Mouse (Mus musculus) kidney, embryonic 15.5 days (tissue): ENCODE measurements around the gene Strbp. TPM values are rescaled to one million over a fixed set of nuclear protein-coding genes. Genes with fewer than 3 reads are reported as not detected.

Source experiments
- ATAC-seq: fragments of 200-750 bp; cut with Nextera tagmentation; replicated peaks from 2 replicates; pipeline ENCODE4 v1.8.0; 2017; ENCODE audit warnings: moderate TSS enrichment; ENCODE audit not compliant: low FRiP score
- H3K27ac ChIP-seq: fragments of 300-500 bp; sonication (generic); 2 replicates; pipeline ENCODE4 v1.5.1; 2015; ENCODE audit warnings: mild to moderate bottlenecking, inconsistent platforms
- H3K27me3 ChIP-seq: fragments of 300-500 bp; sonication (generic); 2 replicates; pipeline ENCODE4 v1.6.1; 2015; ENCODE audit warnings: inconsistent platforms
- H3K36me3 ChIP-seq: fragments of 300-500 bp; sonication (generic); 2 replicates; pipeline ENCODE4 v1.6.1; 2015; ENCODE audit warnings: inconsistent platforms
- H3K4me1 ChIP-seq: fragments of 300-500 bp; sonication (generic); 2 replicates; pipeline ENCODE4 v1.6.1; 2015; ENCODE audit warnings: inconsistent platforms
- H3K4me2 ChIP-seq: fragments of 300-500 bp; sonication (generic); 2 replicates; pipeline ENCODE4 v1.6.1; 2015; ENCODE audit warnings: moderate library complexity, mild to moderate bottlenecking, inconsistent platforms
- H3K4me3 ChIP-seq: fragments of 300-500 bp; sonication (generic); replicated peaks from 2 replicates; pipeline ENCODE4 v1.5.1; 2015; ENCODE audit warnings: mild to moderate bottlenecking, inconsistent platforms
- H3K9ac ChIP-seq: fragments of 300-500 bp; sonication (generic); 2 replicates; pipeline ENCODE4 v1.6.1; 2015; ENCODE audit warnings: mild to moderate bottlenecking, inconsistent platforms
- H3K9me3 ChIP-seq: fragments of 300-500 bp; sonication (generic); replicated peaks from 2 replicates; pipeline ENCODE4 v1.6.1; 2016; ENCODE audit warnings: inconsistent platforms
- WGBS: fragments of 180-500 bp; shearing (Covaris S2); methylation state at CpG from one replicate; pipeline ENCODE4 v1.1.7; 2015; ENCODE audit warnings: mixed read lengths; 5-methylcytosine and 5-hydroxymethylcytosine counted together
- polyA plus RNA-seq: library from polyadenylated mRNA; unstranded; fragments of >200 nt; fragmentation: Nextera tagmentation; extraction: Ambion mirVana; gene quantifications from 2 replicates; pipeline ENCODE4 v1.2.1, GENCODE M21; 2015

Gene Strbp
- polyA plus RNA-seq, 1 experiment from 2014 or later: 41.3 TPM

DNA sequence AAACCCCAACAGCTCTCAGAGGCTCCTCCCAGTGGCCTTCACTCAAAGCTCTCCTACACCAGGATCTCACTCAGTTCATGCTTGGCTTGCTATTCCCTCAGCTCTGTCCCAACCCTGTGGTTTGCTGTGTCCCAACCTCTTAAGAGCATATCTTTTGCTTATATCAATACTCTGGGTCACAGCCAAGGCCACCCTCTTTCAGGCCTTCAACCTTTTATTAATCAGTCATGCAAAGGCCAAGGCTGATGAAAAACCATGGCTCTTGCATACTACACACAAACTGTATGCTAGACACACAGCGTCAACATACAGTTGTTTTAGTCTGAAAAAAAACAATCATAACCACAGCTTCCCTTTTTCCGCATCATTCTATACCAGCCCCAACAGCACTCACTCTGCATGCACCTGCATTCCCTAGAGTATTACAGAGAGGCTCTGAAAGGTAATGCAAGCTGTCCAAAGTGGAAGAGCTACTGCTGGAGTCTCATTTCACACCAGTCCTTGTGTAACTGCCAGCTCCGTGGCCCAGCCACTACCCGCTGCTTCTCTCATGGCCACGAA is 27.7 kb upstream of the Strbp start:
- Histone ChIP-seq H3K9me3 (no peaks in the 10 kb centered on the region), H3K4me3 (no peak overlapping the region), H3K9ac (no peak overlapping the region), H3K27ac (no peak overlapping the region), H3K4me2 (no peak overlapping the region), H3K4me1 (peaks cover 8% of the 10 kb centered on the region), H3K27me3 (no peaks in the 10 kb centered on the region), H3K36me3 (no peaks in the 10 kb centered on the region)
- no peak for ATAC-seq
- 82% methylated on average over 5 of the region's 5 CpGs for WGBS

DNA sequence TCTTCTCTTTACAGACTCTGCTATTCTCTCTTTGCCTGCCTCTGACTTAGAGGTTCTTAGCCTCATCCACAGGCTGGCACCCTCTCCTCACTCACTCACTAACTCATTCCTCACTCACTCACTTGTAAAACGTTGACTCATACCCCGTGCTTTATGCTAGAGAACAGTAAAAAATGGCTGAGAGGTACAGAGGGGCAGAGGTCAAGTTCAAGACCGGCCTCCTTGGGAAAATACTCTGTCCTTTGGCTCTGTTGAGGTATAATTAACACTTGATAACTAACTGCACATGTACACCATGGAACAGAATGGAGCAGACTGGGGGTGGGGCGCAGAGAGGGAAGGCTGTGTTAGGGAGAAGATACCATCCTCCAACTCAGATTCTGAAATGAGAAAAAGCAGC is 20.6 kb upstream of the Strbp start:
- Histone ChIP-seq H3K36me3 (no peaks in the 10 kb centered on the region), H3K27me3 (no peaks in the 10 kb centered on the region), H3K27ac (no peak overlapping the region), H3K4me1 (no peaks in the 10 kb centered on the region), H3K4me3 (no peak overlapping the region), H3K4me2 (no peak overlapping the region), H3K9ac (no peak overlapping the region), H3K9me3 (no peaks in the 10 kb centered on the region)
- WGBS: 44% methylated on average over 4 of the region's 4 CpGs
- peak; percentile 58; the same call in 1 of the 2 replicates for ATAC-seq

DNA sequence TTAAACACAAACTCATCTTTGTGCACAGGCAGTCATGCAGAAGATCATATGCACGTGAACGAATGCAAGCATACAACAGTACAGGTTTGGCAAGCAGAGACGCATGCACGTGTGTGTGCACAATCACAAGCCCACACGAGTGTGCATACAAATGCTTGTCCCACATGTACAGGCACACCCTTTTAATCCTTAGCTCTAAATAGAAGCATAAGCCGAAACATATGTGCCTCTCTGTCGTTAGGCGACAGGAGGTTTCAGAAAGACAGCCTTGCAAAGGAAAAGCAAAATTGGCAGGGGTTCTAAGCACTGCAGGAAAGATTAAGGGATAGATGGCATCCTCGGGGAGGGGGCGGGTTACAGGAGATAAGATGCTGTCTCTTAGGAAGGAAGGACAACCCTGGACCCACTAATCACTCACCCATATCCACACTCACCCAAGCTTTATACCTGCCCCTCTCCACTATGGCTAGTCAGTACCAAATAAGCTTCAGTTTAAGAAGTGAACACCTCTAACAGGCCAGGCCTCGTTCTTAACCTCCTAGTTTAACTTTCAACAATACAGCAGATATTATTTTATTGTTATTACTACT is 19.9 kb upstream of the Strbp start:
- H3K4me2 ChIP-seq: no peak overlapping the region
- no peaks in the 10 kb centered on the region for H3K9me3 ChIP-seq
- no peak overlapping the region for H3K27ac ChIP-seq
- no peaks in the 10 kb centered on the region for H3K27me3 ChIP-seq
- no peak overlapping the region for H3K4me3 ChIP-seq
- no peak for ATAC-seq
- H3K4me1 ChIP-seq: no peaks in the 10 kb centered on the region
- WGBS: 80% methylated on average over 11 of the region's 11 CpGs
- no peaks in the 10 kb centered on the region for H3K36me3 ChIP-seq
- H3K9ac ChIP-seq: no peak overlapping the region

DNA sequence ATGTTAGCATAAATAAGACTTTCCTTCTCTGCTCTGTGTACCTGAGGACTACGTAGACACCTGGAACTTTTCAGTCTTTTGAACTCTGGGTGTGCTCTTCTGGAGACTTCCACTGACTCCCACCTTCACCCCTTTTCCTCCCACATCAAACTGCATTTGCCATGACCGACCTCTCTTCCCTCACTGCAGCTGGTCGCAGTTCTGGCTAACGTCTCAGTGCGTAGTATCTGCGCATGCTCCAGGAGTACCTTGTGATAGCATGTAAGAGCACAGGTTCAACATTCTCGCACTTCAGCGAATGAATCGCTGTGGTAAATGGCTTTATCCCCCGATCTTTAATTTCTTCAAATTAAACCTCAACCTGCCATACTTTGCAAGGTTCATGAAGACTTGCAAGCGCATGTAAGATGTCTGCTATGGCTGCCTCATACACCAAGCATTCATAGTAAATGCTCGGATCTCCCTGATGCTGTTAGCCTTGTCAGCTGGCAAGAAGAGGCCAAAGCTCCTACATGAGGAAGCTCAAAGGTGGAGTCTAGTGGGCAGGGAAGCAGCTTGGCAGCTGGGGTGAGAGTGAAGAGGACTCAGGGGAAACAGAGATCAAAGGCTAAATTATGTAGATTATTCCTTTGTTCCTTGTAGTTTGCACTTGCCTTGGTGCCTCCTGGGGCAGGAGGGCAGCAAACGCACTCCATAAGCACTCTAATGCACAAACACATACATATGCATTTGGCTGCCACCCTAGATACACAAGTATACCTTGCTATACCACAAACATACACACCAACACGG is 19.2 kb upstream of the Strbp start:
- WGBS: 80% methylated on average over 14 of the region's 14 CpGs
- Histone ChIP-seq H3K27ac (no peak overlapping the region), H3K9me3 (no peaks in the 10 kb centered on the region)

DNA sequence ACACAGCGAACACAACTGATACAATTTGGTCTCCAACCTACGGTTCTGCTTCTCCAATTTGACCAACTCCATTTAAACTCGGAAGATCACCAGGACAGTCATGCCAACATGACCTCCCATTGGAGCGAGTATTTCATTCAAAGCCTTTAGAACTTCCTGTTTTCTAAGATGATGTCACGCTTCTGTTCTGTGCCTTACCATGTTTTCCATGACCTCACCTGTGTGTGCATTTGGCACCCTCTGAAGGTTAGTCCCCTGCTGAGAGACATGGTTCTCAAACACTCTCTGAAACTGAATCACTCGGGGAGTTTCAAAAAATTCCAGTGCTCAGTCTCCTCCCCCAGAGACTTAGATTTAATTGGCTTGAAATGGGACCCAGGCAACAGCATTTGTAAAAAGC is 12.6 kb upstream of the Strbp start:
- Histone ChIP-seq H3K4me3 (no peak overlapping the region), H3K36me3 (no peaks in the 10 kb centered on the region), H3K27me3 (no peaks in the 10 kb centered on the region), H3K9ac (no peak overlapping the region), H3K4me2 (no peak overlapping the region), H3K4me1 (no peaks in the 10 kb centered on the region), H3K27ac (no peak overlapping the region), H3K9me3 (no peaks in the 10 kb centered on the region)
- 77% methylated on average over 6 of the region's 6 CpGs for WGBS
- no peak for ATAC-seq

More for the DNA sequence above, 19.2 kb upstream of the Strbp start:
- H3K4me3 ChIP-seq: no peak overlapping the region
- no peak overlapping the region for H3K4me2 ChIP-seq
- no peaks in the 10 kb centered on the region for H3K4me1 ChIP-seq
- no peaks in the 10 kb centered on the region for H3K36me3 ChIP-seq
- no peak overlapping the region for H3K9ac ChIP-seq
- no peak for ATAC-seq
- no peaks in the 10 kb centered on the region for H3K27me3 ChIP-seq

DNA sequence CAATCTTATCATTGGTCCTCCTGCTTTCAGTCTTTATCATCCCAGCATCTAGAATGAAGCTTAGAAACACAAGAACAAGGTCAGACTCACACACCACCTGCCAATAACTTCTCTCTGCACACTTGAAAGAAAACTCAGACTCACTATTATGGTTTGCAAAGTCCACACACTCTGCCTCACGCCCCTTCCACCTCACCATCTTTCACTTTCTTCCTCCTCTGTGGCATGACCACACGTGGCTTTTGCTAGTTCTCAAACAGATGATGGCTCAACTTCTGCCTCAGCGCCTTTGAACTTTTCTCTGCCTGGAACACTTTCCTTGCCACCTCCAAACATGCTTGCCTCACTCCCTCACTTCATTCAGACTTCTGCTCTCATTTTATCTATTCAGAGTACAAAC is 11.7 kb upstream of the Strbp start:
- H3K4me1 ChIP-seq: no peaks in the 10 kb centered on the region
- H3K36me3 ChIP-seq: no peaks in the 10 kb centered on the region
- 74% methylated on average over 3 of the region's 3 CpGs for WGBS
- no peak overlapping the region for H3K4me2 ChIP-seq
- no peak overlapping the region for H3K9ac ChIP-seq
- H3K27ac ChIP-seq: no peak overlapping the region
- H3K27me3 ChIP-seq: no peaks in the 10 kb centered on the region
- no peak overlapping the region for H3K4me3 ChIP-seq
- ATAC-seq: no peak
- no peaks in the 10 kb centered on the region for H3K9me3 ChIP-seq

DNA sequence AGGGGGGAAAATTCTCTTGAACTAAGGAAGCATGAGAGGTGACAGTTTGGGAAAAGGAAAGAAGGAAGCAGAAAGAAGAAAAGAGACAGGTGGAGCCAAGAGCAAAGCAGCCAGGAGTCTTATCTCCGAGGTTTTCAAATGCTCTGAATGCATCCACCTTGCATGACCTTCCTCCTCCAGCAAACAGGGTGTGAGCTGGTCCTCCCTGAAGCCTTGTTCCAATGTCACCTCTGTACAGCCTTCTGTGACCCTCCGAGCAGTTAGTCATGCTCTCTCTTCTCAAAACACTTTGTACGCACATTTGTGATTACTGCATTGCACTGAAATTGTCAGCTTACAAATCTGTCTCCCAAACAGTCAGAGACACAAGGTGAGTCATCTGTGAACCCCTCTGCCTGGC is 9.4 kb upstream of the Strbp start:
- no peak overlapping the region for H3K9ac ChIP-seq
- no peak overlapping the region for H3K4me3 ChIP-seq
- no peaks in the 10 kb centered on the region for H3K27me3 ChIP-seq
- WGBS: 71% methylated on average over 3 of the region's 3 CpGs
- no peaks in the 10 kb centered on the region for H3K9me3 ChIP-seq
- no peak overlapping the region for H3K4me2 ChIP-seq
- ATAC-seq: no peak
- H3K27ac ChIP-seq: no peak overlapping the region
- no peaks in the 10 kb centered on the region for H3K4me1 ChIP-seq
- H3K36me3 ChIP-seq: no peaks in the 10 kb centered on the region

DNA sequence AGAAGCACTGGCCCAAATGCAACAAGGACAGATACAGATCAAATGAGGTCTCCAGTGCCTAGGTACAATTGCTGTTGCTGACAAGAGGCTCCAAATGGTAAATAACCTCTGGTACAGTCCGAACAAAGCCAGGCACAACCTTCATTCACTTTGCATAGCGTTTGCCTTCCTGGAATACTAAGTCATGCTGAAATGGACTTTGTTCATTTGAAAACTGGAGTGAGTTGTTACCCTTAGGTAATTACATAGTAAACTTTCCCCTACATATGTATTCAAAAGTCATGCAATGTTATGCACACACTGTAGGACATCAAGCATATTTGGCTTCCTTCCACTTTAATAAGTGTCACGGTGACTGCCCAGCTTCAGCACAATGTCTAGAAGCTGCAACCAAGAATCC is 5.2 kb upstream of the Strbp start:
- Histone ChIP-seq H3K36me3 (no peaks in the 10 kb centered on the region), H3K4me2 (no peak overlapping the region), H3K9ac (no peak overlapping the region), H3K9me3 (no peaks in the 10 kb centered on the region), H3K27ac (no peak overlapping the region), H3K4me3 (no peak overlapping the region), H3K27me3 (peaks cover 8% of the 10 kb centered on the region; the same call in 1 of the 2 replicates), H3K4me1 (peaks cover 4% of the 10 kb centered on the region; the same call in 1 of the 2 replicates)
- WGBS: 73% methylated on average over 3 of the region's 3 CpGs
- no peak for ATAC-seq

DNA sequence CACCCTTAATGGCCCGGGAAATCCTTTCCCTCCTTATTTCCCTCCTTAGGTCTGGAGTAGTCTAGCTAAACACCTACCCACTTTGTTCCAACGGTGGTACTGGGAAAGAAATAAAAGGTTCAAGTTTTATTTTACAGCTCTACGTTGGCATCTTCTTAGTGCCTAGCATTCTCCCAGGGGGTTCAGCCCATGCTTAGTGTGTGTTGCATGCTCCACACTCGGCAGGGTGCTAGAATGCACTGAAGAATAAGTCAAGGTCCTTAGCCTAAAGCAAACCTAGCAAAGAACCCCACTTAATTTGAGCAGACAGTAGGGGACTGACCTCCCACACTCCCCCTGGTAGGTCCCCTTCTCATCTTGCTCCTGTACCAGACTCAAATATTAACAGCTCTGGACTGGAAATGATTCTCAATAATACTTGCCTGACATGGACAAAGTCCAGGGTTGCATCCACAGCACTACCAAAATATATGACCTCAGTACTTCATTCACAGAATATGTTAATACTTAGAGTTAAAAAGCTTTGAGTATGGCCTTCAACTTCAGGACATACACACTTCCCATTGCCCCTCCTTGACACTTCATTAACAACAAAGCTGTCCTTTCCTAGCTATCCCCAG is 592 bp upstream of the Strbp start:
- 15% methylated on average over 4 of the region's 4 CpGs for WGBS
- peak overlapping the region; percentile 91 for H3K4me2 ChIP-seq
- ATAC-seq: 0 out of 2 replicates have a peak, but pooled peaks have one; percentile 0

DNA sequence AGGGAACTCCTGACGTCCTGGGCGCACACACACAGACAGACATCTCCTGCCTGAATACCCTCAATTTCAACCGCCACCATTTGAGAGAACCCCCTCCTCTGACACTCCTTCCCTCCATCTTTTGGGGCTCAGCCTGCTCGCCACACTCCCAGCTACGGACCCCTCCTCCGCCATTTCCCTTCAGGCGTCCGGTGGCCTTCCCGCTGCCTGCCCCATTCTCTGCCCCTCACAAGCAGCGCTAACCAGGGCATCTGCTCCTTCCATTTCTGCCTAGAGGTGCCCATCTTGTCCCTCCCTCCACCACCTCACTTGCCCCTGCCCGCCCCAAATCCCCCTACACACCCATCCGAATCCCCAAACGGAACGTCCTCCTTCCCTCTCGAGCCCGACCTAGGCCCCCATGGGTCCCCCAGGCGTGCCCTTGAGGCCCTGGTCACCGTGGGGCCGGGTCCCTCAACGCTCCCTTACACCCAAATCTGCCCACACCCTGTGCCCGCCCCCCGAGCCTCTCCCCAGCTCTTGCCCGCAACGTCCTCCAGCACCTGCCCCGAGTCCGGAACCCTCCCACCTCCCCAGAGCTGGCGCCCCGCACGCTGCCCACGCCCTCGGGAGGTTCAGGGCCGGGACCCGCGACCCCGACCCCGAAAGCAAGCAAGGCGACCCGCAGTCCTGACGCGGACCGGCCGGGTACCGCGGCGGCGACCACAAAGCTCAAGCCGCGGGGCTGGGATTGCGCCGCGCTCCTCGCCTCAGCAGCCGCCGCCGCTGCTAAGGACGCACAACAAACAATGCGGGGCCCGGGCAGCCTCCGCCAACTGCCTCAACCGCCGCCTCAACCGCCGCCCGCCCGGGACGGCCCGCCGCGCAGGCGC is 1.1 kb downstream of the Strbp start:
- Histone ChIP-seq H3K4me2 (peak overlapping the region; percentile 91), H3K9me3 (no peaks in the 10 kb centered on the region), H3K36me3 (no peaks in the 10 kb centered on the region), H3K9ac (peak overlapping the region; percentile 93), H3K4me1 (peaks cover 17% of the 10 kb centered on the region), H3K27ac (peak overlapping the region; percentile 92), H3K4me3 (peak overlapping the region; percentile 91), H3K27me3 (peaks cover 8% of the 10 kb centered on the region; the same call in 1 of the 2 replicates)
- WGBS: 1% methylated on average over 60 of the region's 70 CpGs
- peak; percentile 64 for ATAC-seq

More for the DNA sequence above, 592 bp upstream of the Strbp start:
- H3K9ac ChIP-seq: no peak overlapping the region; the same call in 1 of the 2 replicates
- peaks cover 17% of the 10 kb centered on the region for H3K4me1 ChIP-seq
- H3K27ac ChIP-seq: peak overlapping the region; percentile 96
- peak overlapping the region; percentile 91 for H3K4me3 ChIP-seq
- peaks cover 8% of the 10 kb centered on the region; the same call in 1 of the 2 replicates for H3K27me3 ChIP-seq
- no peaks in the 10 kb centered on the region for H3K36me3 ChIP-seq
- no peaks in the 10 kb centered on the region for H3K9me3 ChIP-seq

DNA sequence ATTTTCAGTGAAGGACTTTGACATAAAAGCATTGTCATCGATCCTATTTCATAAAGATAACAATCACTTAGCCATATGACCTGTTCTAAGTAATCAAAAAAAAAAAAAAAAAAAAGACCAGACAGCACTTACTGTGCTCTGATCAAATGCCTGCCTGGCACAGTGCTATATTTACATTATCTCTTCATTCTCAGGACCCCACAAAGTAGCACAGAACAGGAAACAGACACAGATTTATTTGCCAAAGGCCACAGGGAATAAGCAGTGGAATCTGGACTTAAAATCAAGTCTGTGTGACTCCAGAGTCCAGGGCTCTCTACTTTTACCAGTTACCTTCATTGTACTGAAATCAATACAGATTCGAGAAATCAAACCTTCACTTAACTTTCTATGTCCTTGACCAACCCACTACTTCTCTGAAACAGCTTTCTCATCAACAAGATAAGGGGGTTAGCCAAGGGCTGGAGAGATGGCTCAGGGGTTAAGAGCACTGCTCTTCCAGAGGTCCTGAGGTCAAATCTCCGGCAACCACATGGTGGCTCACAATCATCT is 14.5 kb downstream of the Strbp start:
- Histone ChIP-seq H3K9ac (no peak overlapping the region), H3K36me3 (no peaks in the 10 kb centered on the region), H3K27ac (no peak overlapping the region), H3K4me1 (no peaks in the 10 kb centered on the region), H3K4me3 (no peak overlapping the region), H3K4me2 (no peak overlapping the region), H3K9me3 (no peaks in the 10 kb centered on the region), H3K27me3 (no peaks in the 10 kb centered on the region)
- WGBS: 61% methylated on average over 3 of the region's 3 CpGs
- ATAC-seq: no peak
